Mouse (Mus musculus) cerebellum, adult 2 months (tissue): ENCODE measurements at regions not wholly inside any gene's neighbourhood (a gene's known extent, or its start where the extent isn't known, plus 50 kb on each side); places are given as distances from the start of the nearest gene placed in this dataset.

ENCODE experiments used
- DNase-seq, 2 experiments: peaks; one replicate each; pipeline ENCODE4 v3.0.0; 2021
- H3K27ac ChIP-seq: fragments of 200-500 bp; 2 replicates; pipeline ENCODE4 v1.5.1; 2012; ENCODE audit warnings: low read length, control low read depth, inconsistent platforms; ENCODE audit not compliant: insufficient read depth
- H3K27me3 ChIP-seq: fragments of 200-500 bp; 2 replicates; pipeline ENCODE4 v1.6.1; 2012; ENCODE audit warnings: inconsistent platforms, mild to moderate bottlenecking, low read length, moderate library complexity; ENCODE audit not compliant: control insufficient read depth, insufficient read depth
- H3K4me1 ChIP-seq: fragments of 200-500 bp; 2 replicates; pipeline ENCODE4 v1.6.1; 2011; ENCODE audit warnings: low read length; ENCODE audit not compliant: control insufficient read depth, insufficient read depth
- H3K4me3 ChIP-seq: fragments of 200-500 bp; replicated peaks from 2 replicates; pipeline ENCODE3; 2011; ENCODE audit warnings: mild to moderate bottlenecking, low read depth, low read length, control low read depth; ENCODE audit not compliant: insufficient read depth
- CTCF ChIP-seq: fragments of 200-500 bp; IDR thresholded peaks from 2 replicates; pipeline ENCODE4 v1.5.1; 2011; ENCODE audit warnings: low read depth, mild to moderate bottlenecking, control low read depth, low read length, moderate library complexity, borderline replicate concordance; ENCODE audit not compliant: insufficient read depth
- POLR2A ChIP-seq: fragments of 200-500 bp; IDR thresholded peaks from 2 replicates; pipeline ENCODE4 v1.6.1; 2011; ENCODE audit warnings: low read length, control low read depth, borderline replicate concordance; ENCODE audit not compliant: insufficient read depth
- WGBS: fragments of 180-500 bp; shearing (Covaris S2); methylation state at CpG from one replicate; pipeline ENCODE4 v1.1.7; 2018; 5-methylcytosine and 5-hydroxymethylcytosine counted together

- DNase-seq, result no peak
- H3K4me3 ChIP-seq, result no peak overlapping the region
- H3K4me1 ChIP-seq, result peaks cover 3% of the 10 kb centered on the region; the same call in 1 of the 2 replicates
- H3K27me3 ChIP-seq, result no peaks in the 10 kb centered on the region
- TF ChIP-seq CTCF, result no peak
- TF ChIP-seq POLR2A, result no peak
- H3K27ac ChIP-seq, result no peak overlapping the region
- 91% methylated on average over 4 of the region's 4 CpGs for WGBS
Measured at GRCm38 (mm10) chr1:190497474-190497873, 327.0 kb upstream of the Prox1 start.

GRCm38 (mm10) chr1:190495741-190496520 lies 325.4 kb upstream of the Prox1 start:
- WGBS, result 23% methylated on average over 10 of the region's 10 CpGs
- Histone ChIP-seq H3K27ac (no peak overlapping the region), H3K4me1 (peaks cover 3% of the 10 kb centered on the region; the same call in 1 of the 2 replicates), H3K4me3 (no peak overlapping the region), H3K27me3 (no peaks in the 10 kb centered on the region)
- DNase-seq, result no peak
- TF ChIP-seq POLR2A, result no peak

GRCm38 (mm10) chr1:190486551-190487104 lies 316.1 kb upstream of the Prox1 start:
- no peak for TF ChIP-seq CTCF
- no peak for TF ChIP-seq POLR2A
- no peaks in the 10 kb centered on the region for H3K4me1 ChIP-seq
- H3K27me3 ChIP-seq, result no peaks in the 10 kb centered on the region
- no peak for DNase-seq
- 53% methylated on average over 7 of the region's 7 CpGs for WGBS
- H3K27ac ChIP-seq, result no peak overlapping the region
- H3K4me3 ChIP-seq, result no peak overlapping the region

- no peak overlapping the region for H3K27ac ChIP-seq
- WGBS, result 94% methylated on average over 13 of the region's 13 CpGs
- DNase-seq, result no peak
- no peaks in the 10 kb centered on the region for H3K4me1 ChIP-seq
- no peaks in the 10 kb centered on the region for H3K27me3 ChIP-seq
- no peak overlapping the region for H3K4me3 ChIP-seq
- TF ChIP-seq POLR2A, result no peak
- no peak for TF ChIP-seq CTCF
Measured at GRCm38 (mm10) chr1:190483366-190483765, 312.9 kb upstream of the Prox1 start.

- Histone ChIP-seq H3K27ac (no peak overlapping the region), H3K4me3 (no peak overlapping the region), H3K27me3 (no peaks in the 10 kb centered on the region), H3K4me1 (no peaks in the 10 kb centered on the region)
- WGBS, result 74% methylated on average over 11 of the region's 11 CpGs
- TF ChIP-seq CTCF, result no peak
- TF ChIP-seq POLR2A, result no peak
- DNase-seq, result no peak
Measured at GRCm38 (mm10) chr1:190481071-190481470, 310.6 kb upstream of the Prox1 start.

- no peak overlapping the region for H3K27ac ChIP-seq
- no peak for DNase-seq
Measured at GRCm38 (mm10) chr1:190480601-190481000, 310.1 kb upstream of the Prox1 start.

GRCm38 (mm10) chr1:190472761-190473160 lies 302.2 kb upstream of the Prox1 start:
- H3K27ac ChIP-seq, result no peak overlapping the region
- peaks cover 7% of the 10 kb centered on the region for H3K4me1 ChIP-seq
- no peaks in the 10 kb centered on the region for H3K27me3 ChIP-seq
- no peak overlapping the region for H3K4me3 ChIP-seq
- TF ChIP-seq CTCF, result no peak
- no peak for TF ChIP-seq POLR2A
- DNase-seq, result no peak
- WGBS, result 84% methylated on average over 8 of the region's 8 CpGs

More at GRCm38 (mm10) chr1:190480601-190481000, 310.1 kb upstream of the Prox1 start:
- Histone ChIP-seq H3K4me3 (no peak overlapping the region), H3K4me1 (no peaks in the 10 kb centered on the region), H3K27me3 (no peaks in the 10 kb centered on the region)
- WGBS, result 41% methylated on average over 9 of the region's 9 CpGs
- TF ChIP-seq POLR2A (no peak), CTCF (no peak)

GRCm38 (mm10) chr1:190470336-190470735 lies 299.8 kb upstream of the Prox1 start:
- peak in 1 of 2 experiments; percentile 11 for DNase-seq
- TF ChIP-seq POLR2A (no peak), CTCF (no peak)
- H3K27ac ChIP-seq, result no peak overlapping the region
- WGBS, result 27% methylated on average over 9 of the region's 9 CpGs
- no peak overlapping the region for H3K4me3 ChIP-seq
- peaks cover 7% of the 10 kb centered on the region for H3K4me1 ChIP-seq
- no peaks in the 10 kb centered on the region for H3K27me3 ChIP-seq
